Mouse (Mus musculus): ENCODE measurements at regions not wholly inside any gene's neighbourhood (a gene's known extent, or its start where the extent isn't known, plus 50 kb on each side); places are given as distances from the start of the nearest gene placed in this dataset.

GRCm38 (mm10) chr6:94848437-94848836, 148.5 kb upstream of the Lrig1 start:
- H3K9me3 ChIP-seq (ENCODE audit: low read length): no peaks in the 10 kb centered on the region
- no peak overlapping the region for H3K4me3 ChIP-seq (ENCODE audit: low read depth, low read length)
- TF ChIP-seq EP300 (IDR thresholded peaks at IDR 0.05) (no peak), CTCF (IDR thresholded peaks at IDR 0.05) (no peak)
- ATAC-seq (no peak), DNase-seq (ENCODE audit: low spot score) (no peak)
- WGBS: 83% methylated on average over 1 of the region's 1 CpGs
- no peaks in the 10 kb centered on the region for H3K36me3 ChIP-seq (ENCODE audit: insufficient read depth, low read length)
- H3K4me2 ChIP-seq (replicated peaks; ENCODE audit: low read depth, low read length): no peak overlapping the region
- no peak overlapping the region for H3K27ac ChIP-seq (ENCODE audit: low read length)
- H3K9ac ChIP-seq (replicated peaks; ENCODE audit: low read depth): no peak overlapping the region
- H3K4me1 ChIP-seq (ENCODE audit: insufficient read depth, low read depth, low read length): no peaks in the 10 kb centered on the region
- no peaks in the 10 kb centered on the region for H3K27me3 ChIP-seq (replicated peaks; ENCODE audit: insufficient read depth, low read length)

- DNase-seq (ENCODE audit: low spot score) (no peak), ATAC-seq (no peak)
- no peak overlapping the region for H3K4me3 ChIP-seq (ENCODE audit: low read depth, low read length)
- no peaks in the 10 kb centered on the region for H3K27me3 ChIP-seq (replicated peaks; ENCODE audit: insufficient read depth, low read length)
- no peaks in the 10 kb centered on the region for H3K4me1 ChIP-seq (ENCODE audit: insufficient read depth, low read depth, low read length)
- no peak for TF ChIP-seq CTCF (IDR thresholded peaks at IDR 0.05)
- no peak for TF ChIP-seq EP300 (IDR thresholded peaks at IDR 0.05)
- no peak overlapping the region for H3K27ac ChIP-seq (ENCODE audit: low read length)
- 65% methylated on average over 6 of the region's 6 CpGs for WGBS
- no peaks in the 10 kb centered on the region for H3K36me3 ChIP-seq (ENCODE audit: insufficient read depth, low read length)
- H3K9ac ChIP-seq (replicated peaks; ENCODE audit: low read depth): no peak overlapping the region
- H3K4me2 ChIP-seq (replicated peaks; ENCODE audit: low read depth, low read length): no peak overlapping the region
- no peaks in the 10 kb centered on the region for H3K9me3 ChIP-seq (ENCODE audit: low read length)
Observed at GRCm38 (mm10) chr6:94845821-94846220, 145.9 kb upstream of the Lrig1 start.

- ATAC-seq (no peak), DNase-seq (ENCODE audit: low spot score) (no peak)
- H3K9ac ChIP-seq (replicated peaks; ENCODE audit: low read depth): no peak overlapping the region
- H3K4me1 ChIP-seq (ENCODE audit: insufficient read depth, low read depth, low read length): no peaks in the 10 kb centered on the region
- no peak overlapping the region for H3K4me2 ChIP-seq (replicated peaks; ENCODE audit: low read depth, low read length)
- no peaks in the 10 kb centered on the region for H3K9me3 ChIP-seq (ENCODE audit: low read length)
- TF ChIP-seq CTCF (IDR thresholded peaks at IDR 0.05): no peak
- no peak for TF ChIP-seq EP300 (IDR thresholded peaks at IDR 0.05)
- H3K27ac ChIP-seq (ENCODE audit: low read length): no peak overlapping the region
- no peak overlapping the region for H3K4me3 ChIP-seq (ENCODE audit: low read depth, low read length)
- no peaks in the 10 kb centered on the region for H3K36me3 ChIP-seq (ENCODE audit: insufficient read depth, low read length)
- WGBS: 73% methylated on average over 9 of the region's 9 CpGs
- no peaks in the 10 kb centered on the region for H3K27me3 ChIP-seq (replicated peaks; ENCODE audit: insufficient read depth, low read length)
Observed at GRCm38 (mm10) chr6:94842856-94843255, 142.9 kb upstream of the Lrig1 start.

GRCm38 (mm10) chr6:94841881-94842280, 141.9 kb upstream of the Lrig1 start:
- Histone ChIP-seq H3K4me2 (replicated peaks; ENCODE audit: low read depth, low read length) (no peak overlapping the region), H3K27ac (ENCODE audit: low read length) (no peak overlapping the region), H3K4me3 (ENCODE audit: low read depth, low read length) (no peak overlapping the region), H3K9ac (replicated peaks; ENCODE audit: low read depth) (no peak overlapping the region), H3K4me1 (ENCODE audit: insufficient read depth, low read depth, low read length) (no peaks in the 10 kb centered on the region), H3K9me3 (ENCODE audit: low read length) (no peaks in the 10 kb centered on the region), H3K27me3 (replicated peaks; ENCODE audit: insufficient read depth, low read length) (no peaks in the 10 kb centered on the region), H3K36me3 (ENCODE audit: insufficient read depth, low read length) (no peaks in the 10 kb centered on the region)
- ATAC-seq: no peak
- TF ChIP-seq CTCF (IDR thresholded peaks at IDR 0.05) (no peak), EP300 (IDR thresholded peaks at IDR 0.05) (no peak)
- WGBS: 58% methylated on average over 5 of the region's 5 CpGs
- DNase-seq (ENCODE audit: low spot score): no peak

GRCm38 (mm10) chr6:94835742-94836141, 135.8 kb upstream of the Lrig1 start:
- TF ChIP-seq CTCF (IDR thresholded peaks at IDR 0.05) (no peak), EP300 (IDR thresholded peaks at IDR 0.05) (no peak)
- Histone ChIP-seq H3K9me3 (ENCODE audit: low read length) (no peaks in the 10 kb centered on the region), H3K4me1 (ENCODE audit: insufficient read depth, low read depth, low read length) (no peaks in the 10 kb centered on the region), H3K9ac (replicated peaks; ENCODE audit: low read depth) (no peak overlapping the region), H3K27me3 (replicated peaks; ENCODE audit: insufficient read depth, low read length) (no peaks in the 10 kb centered on the region), H3K4me3 (ENCODE audit: low read depth, low read length) (no peak overlapping the region), H3K36me3 (ENCODE audit: insufficient read depth, low read length) (no peaks in the 10 kb centered on the region), H3K4me2 (replicated peaks; ENCODE audit: low read depth, low read length) (no peak overlapping the region), H3K27ac (ENCODE audit: low read length) (no peak overlapping the region)
- no peak for DNase-seq (ENCODE audit: low spot score)
- ATAC-seq: no peak
- 35% methylated on average over 2 of the region's 2 CpGs for WGBS

GRCm38 (mm10) chr6:94834551-94834950, 134.6 kb upstream of the Lrig1 start:
- DNase-seq (ENCODE audit: low spot score) (no peak), ATAC-seq (no peak)
- TF ChIP-seq EP300 (IDR thresholded peaks at IDR 0.05) (no peak), CTCF (IDR thresholded peaks at IDR 0.05) (no peak)
- no peaks in the 10 kb centered on the region for H3K27me3 ChIP-seq (replicated peaks; ENCODE audit: insufficient read depth, low read length)
- H3K4me1 ChIP-seq (ENCODE audit: insufficient read depth, low read depth, low read length): no peaks in the 10 kb centered on the region
- H3K27ac ChIP-seq (ENCODE audit: low read length): no peak overlapping the region
- H3K9me3 ChIP-seq (ENCODE audit: low read length): no peaks in the 10 kb centered on the region
- no peaks in the 10 kb centered on the region for H3K36me3 ChIP-seq (ENCODE audit: insufficient read depth, low read length)
- H3K4me3 ChIP-seq (ENCODE audit: low read depth, low read length): no peak overlapping the region
- WGBS: 65% methylated on average over 1 of the region's 1 CpGs
- H3K9ac ChIP-seq (replicated peaks; ENCODE audit: low read depth): no peak overlapping the region
- no peak overlapping the region for H3K4me2 ChIP-seq (replicated peaks; ENCODE audit: low read depth, low read length)

- Histone ChIP-seq H3K9me3 (ENCODE audit: low read length) (no peaks in the 10 kb centered on the region), H3K4me2 (replicated peaks; ENCODE audit: low read depth, low read length) (no peak overlapping the region), H3K4me3 (ENCODE audit: low read depth, low read length) (no peak overlapping the region), H3K36me3 (ENCODE audit: insufficient read depth, low read length) (no peaks in the 10 kb centered on the region), H3K27ac (ENCODE audit: low read length) (no peak overlapping the region), H3K27me3 (replicated peaks; ENCODE audit: insufficient read depth, low read length) (no peaks in the 10 kb centered on the region), H3K4me1 (ENCODE audit: insufficient read depth, low read depth, low read length) (no peaks in the 10 kb centered on the region), H3K9ac (replicated peaks; ENCODE audit: low read depth) (no peak overlapping the region)
- TF ChIP-seq CTCF (IDR thresholded peaks at IDR 0.05) (no peak), EP300 (IDR thresholded peaks at IDR 0.05) (no peak)
- no peak for ATAC-seq
- no peak for DNase-seq (ENCODE audit: low spot score)
- 82% methylated on average over 8 of the region's 8 CpGs for WGBS
Observed at GRCm38 (mm10) chr6:94830801-94831200, 130.8 kb upstream of the Lrig1 start.
